Mouse (Mus musculus): ENCODE measurements around the gene Terb1. TPM values are rescaled to one million over a fixed set of nuclear protein-coding genes. Genes with fewer than 3 reads are reported as not detected.

The Terb1 gene
- total RNA-seq, 2 experiments from 2014 or later = 0.10 TPM; not detected in 1

DNA sequence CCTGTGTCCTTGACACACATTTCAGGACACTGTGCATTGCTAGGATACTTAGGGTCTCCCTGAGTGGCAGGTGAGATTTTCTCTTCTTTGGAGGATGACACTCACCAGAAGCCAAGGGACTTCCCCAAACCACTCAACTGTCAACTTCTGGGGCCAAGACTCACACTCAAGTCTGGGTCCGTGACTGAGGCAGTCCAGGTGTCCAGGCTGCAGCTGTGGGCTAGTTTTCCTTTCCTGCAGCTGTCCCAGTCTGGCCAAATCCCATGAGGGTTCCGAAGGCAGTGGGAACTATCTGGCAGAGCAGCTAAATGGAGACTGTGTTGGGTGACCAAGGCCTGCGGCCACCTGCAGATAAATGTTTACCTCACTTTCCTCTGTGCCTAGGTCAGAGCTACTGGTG lies 97.7 kb downstream of the Terb1 start:
- no peak for DNase-seq

DNA sequence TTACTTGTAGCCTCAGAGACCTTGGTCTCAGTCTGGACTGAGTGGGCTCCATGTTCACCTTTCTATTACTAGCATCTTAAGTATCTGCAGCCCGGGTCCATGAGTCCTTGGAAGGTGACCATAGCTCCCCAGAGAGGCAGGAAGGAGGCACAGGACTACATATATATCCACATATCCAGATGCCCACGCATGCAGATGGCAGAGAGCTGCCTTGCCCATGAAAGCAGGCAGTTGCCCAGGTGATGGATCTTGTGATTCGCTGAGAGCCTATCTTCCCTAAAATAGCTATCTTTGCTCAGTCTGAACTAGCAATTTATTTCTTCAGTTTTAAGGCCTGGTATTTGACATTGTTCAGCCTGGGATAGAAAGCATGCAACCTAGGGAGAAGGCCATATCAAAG lies 98.2 kb downstream of the Terb1 start:
- DNase-seq = no peak

DNA sequence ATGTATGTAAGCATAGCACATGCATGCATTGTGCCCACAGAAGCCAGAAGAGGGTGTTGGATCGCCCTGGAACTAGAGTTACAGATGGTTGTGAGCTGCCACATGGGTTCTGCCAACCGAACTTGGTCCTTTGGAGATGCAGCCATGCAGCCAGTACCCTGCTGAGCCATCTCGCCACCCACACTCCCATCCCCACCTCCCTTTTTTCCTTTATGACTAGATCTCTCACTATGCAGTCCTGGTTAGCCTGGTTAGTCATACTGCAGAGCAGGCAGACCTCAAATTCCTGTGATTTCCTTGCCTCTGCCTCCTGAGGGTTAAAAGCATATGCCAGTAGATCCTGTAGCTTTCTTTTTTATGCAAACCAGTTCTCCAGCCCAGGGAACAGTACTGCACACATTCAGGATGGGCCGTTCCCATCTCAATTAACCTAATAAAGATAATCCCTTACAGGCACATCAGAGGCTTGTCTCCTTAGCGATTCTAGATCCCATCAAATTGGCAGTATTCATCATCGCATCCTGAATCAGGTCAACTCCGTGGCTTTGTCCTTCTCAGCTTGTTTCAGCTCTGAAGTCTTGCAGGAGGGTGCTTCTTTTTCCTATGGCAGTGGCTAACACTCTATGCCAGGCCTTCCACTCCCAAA lies 99.0 kb downstream of the Terb1 start:
- DNase-seq = no peak

DNA sequence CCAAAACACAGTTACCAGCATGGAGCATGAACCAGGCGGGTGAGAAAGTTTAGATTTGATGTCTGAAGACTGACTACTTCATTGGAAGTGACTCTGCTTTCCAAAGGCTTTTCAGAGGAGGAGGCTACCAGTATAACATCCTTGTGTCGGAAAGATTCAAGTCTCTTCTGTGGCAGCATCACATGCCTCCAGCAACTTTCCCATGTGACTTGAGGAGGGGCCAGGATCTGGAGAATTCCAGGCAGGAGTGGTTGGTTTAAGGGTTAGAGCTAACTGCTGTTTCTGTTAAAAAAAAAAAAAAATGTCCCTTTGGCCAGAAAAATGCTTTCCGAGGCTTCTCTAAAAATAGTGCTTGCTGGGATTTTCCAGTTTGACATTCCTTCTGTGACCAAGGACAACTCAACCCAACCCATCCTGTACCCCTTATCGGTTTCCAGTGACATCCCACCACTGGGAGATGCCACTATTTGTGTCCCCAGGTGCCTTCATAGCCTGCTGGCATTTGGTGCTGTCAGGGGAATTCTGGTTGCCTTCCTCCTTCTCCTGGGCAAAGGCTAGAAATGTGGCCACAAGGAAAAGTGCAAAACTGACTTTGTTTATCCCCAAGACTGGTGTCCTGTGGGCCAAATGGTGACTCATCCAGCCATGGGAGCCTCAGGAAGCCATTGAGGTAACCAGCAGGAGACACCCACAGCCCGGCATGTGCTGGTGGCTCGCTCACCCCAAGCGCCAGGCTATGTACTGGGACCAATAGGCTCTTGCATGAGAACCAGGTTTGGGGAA lies 101.2 kb downstream of the Terb1 start:
- DNase-seq = peak; percentile 30

DNA sequence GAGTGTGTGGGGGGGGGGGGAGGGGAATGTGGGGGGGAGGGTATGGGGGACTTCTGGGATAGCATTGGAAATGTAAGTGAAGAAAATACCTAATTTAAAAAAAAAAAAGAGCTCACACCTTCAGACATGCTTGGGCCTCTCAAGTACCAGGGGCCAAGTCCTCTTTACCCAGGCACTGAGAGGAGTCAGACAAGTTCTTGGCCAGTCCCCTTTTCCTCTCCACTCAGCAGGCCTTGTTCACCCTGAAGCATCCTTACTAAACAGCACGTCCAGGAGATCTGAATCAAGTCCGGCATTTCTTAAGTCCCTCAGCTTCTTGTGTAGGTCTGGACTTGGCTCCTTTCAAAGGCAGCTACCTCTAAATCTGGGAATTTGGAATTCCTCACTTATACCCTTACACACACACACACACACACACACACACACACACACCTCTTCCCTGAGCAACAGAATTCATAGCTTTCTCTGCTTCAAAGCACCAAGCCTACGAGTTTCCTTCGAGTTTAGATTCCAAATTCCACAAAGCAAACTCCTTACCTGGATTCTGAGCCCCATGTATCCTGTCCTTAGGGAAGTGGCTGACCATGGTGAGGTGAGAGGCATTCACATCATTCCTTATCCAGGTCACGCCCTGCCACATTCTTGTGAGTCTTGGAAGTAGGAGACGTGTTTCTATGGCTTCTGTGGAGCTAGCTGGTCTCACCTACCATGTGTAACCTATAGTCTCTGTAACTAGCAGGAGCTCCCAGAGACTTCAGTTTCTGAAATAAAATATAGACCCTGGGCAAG lies 103.2 kb downstream of the Terb1 start:
- no peak for DNase-seq

DNA sequence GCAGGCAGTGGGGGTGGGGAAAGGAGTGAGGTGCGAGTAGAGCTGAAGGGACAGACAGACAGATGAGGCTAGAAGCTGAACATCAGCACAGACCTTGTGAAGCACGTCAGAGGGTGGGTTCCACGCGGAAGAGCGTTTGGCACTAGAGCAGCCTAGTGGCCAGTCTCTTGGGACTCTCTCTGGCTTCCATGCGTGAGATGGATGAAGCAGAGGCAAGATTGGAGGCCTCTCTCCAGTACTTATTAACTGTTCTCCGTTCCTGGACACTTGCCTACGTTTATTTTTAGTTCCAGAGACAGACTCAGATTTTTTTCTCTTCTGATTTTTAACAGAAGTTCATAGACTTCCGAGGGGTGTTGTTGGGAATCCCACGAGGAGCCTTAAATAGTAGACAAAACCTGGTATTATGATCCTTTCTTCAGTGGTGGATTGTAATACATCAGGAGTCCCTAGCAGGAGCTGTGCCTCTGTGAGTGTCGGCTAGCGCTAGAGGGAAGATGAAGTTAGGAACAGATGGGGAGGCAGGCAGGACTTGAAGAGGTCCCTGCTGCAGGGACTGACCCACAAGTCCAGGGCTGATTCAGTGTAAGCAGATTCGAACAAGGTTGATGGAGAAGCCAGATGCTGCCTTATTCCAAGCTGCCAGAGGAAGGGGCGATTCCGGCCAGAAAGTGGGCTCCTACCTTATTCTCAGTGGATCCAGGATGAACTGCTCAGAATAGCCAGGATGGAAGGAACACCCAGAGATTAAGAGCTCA lies 104.1 kb downstream of the Terb1 start:
- peak; percentile 49 for DNase-seq

DNA sequence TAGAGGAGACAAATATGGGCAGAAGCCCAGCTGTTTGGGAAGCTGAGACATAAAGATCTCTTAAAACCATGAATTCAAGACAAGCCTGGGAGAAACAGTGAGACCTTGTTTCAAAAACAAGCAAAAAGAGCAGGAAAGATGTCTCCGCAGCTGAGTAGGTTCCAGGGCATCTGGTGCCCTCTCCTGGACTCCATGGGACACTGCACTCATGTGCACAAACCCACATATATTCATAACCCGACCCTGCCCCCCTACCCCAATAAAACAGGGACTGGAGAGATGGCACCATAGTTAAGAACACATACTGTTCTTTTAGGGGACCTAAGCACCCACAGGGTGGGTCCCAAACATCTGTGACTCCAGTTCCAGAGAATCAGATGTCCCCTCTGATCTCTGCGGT lies 106.1 kb downstream of the Terb1 start:
- DNase-seq = no peak

Other genes with a start within 250 kb of the Terb1 start
- not detected for gene Cmtm2a, start 216.7 kb downstream of the Terb1 start, total RNA-seq (2021)
- not detected for gene Gm45711, start 199.8 kb downstream of the Terb1 start, total RNA-seq (2021)
- not detected for gene Cmtm1, start 199.8 kb downstream of the Terb1 start, total RNA-seq (2021)
- gene Gm11020, start 188.3 kb downstream of the Terb1 start, total RNA-seq (2021) = not detected
- not detected for gene Cmtm2b, start 187.7 kb downstream of the Terb1 start, total RNA-seq (2021)
- gene Cmtm3, start 170.5 kb downstream of the Terb1 start, total RNA-seq (2021) = 10 to 100 TPM in 1 of 2 experiments, 1 to 10 TPM in 1; 8.5 to 10.3 TPM
- 1 to 10 TPM; 3.7 to 4.1 TPM for gene Cmtm4, start 114.1 kb downstream of the Terb1 start, total RNA-seq (2021)
- 100 to 1,000 TPM in 1 of 2 experiments, 10 to 100 TPM in 1; 63.2 to 101 TPM for gene Dync1li2, start 66.9 kb downstream of the Terb1 start, total RNA-seq (2021)
- gene Nae1, start 24.7 kb upstream of the Terb1 start, total RNA-seq (2021) = 10 to 100 TPM; 19.7 to 22.8 TPM
- gene Car7, start 24.8 kb upstream of the Terb1 start, total RNA-seq (2021) = 1 to 10 TPM; 1.0 to 1.2 TPM
- gene Pdp2, start 81.5 kb upstream of the Terb1 start, total RNA-seq (2021) = 1 to 10 TPM; 2.8 to 2.9 TPM
- gene Cdh16, start 114.5 kb upstream of the Terb1 start, total RNA-seq (2021) = not detected
- gene Rrad, start 121.4 kb upstream of the Terb1 start, total RNA-seq (2021) = 1 to 10 TPM; 3.8 to 6.2 TPM
- gene Ciao2b, start 132.1 kb upstream of the Terb1 start, total RNA-seq (2021) = 10 to 100 TPM; 27.3 to 33.1 TPM
- not detected for gene Ces2a, start 224.1 kb upstream of the Terb1 start, total RNA-seq (2021)

All from gastrocnemius, postnatal 25 days (tissue).